Mouse (Mus musculus): ENCODE measurements around the gene Aox2.

The Aox2 gene

GRCm38 (mm10) chr1:58284505-58284904 is 6.4 kb downstream of the Aox2 start:
- ATAC-seq (ENCODE audit: insufficient number of reproducible peaks, low FRiP score, low TSS enrichment), result no peak

GRCm38 (mm10) chr1:58288091-58288490 is 10.0 kb downstream of the Aox2 start:
- no peak for ATAC-seq (ENCODE audit: insufficient number of reproducible peaks, low FRiP score, low TSS enrichment)

GRCm38 (mm10) chr1:58289863-58290469 is 11.8 kb downstream of the Aox2 start:
- no peak for ATAC-seq (ENCODE audit: insufficient number of reproducible peaks, low FRiP score, low TSS enrichment)

- no peak for ATAC-seq (ENCODE audit: insufficient number of reproducible peaks, low FRiP score, low TSS enrichment)
These were observed 13.5 kb downstream of the Aox2 start for GRCm38 (mm10) chr1:58291394-58292300.

- ATAC-seq (ENCODE audit: insufficient number of reproducible peaks, low FRiP score, low TSS enrichment), result no peak
These were observed 16.6 kb downstream of the Aox2 start for GRCm38 (mm10) chr1:58294730-58295129.

GRCm38 (mm10) chr1:58296278-58296677 is 18.2 kb downstream of the Aox2 start:
- no peak for ATAC-seq (ENCODE audit: insufficient number of reproducible peaks, low FRiP score, low TSS enrichment)

GRCm38 (mm10) chr1:58296821-58297220 is 18.7 kb downstream of the Aox2 start:
- ATAC-seq (ENCODE audit: insufficient number of reproducible peaks, low FRiP score, low TSS enrichment), result no peak

GRCm38 (mm10) chr1:58298347-58298746 is 20.2 kb downstream of the Aox2 start:
- ATAC-seq (ENCODE audit: insufficient number of reproducible peaks, low FRiP score, low TSS enrichment), result no peak

GRCm38 (mm10) chr1:58301073-58301472 is 22.9 kb downstream of the Aox2 start:
- ATAC-seq (ENCODE audit: insufficient number of reproducible peaks, low FRiP score, low TSS enrichment), result no peak

- ATAC-seq (ENCODE audit: insufficient number of reproducible peaks, low FRiP score, low TSS enrichment), result no peak
These were observed 23.9 kb downstream of the Aox2 start for GRCm38 (mm10) chr1:58302015-58302414.

- ATAC-seq (ENCODE audit: insufficient number of reproducible peaks, low FRiP score, low TSS enrichment), result no peak
These were observed 24.9 kb downstream of the Aox2 start for GRCm38 (mm10) chr1:58303009-58303408.

GRCm38 (mm10) chr1:58303726-58304125 is 25.6 kb downstream of the Aox2 start:
- no peak for ATAC-seq (ENCODE audit: insufficient number of reproducible peaks, low FRiP score, low TSS enrichment)

GRCm38 (mm10) chr1:58304296-58304695 is 26.2 kb downstream of the Aox2 start:
- ATAC-seq (ENCODE audit: insufficient number of reproducible peaks, low FRiP score, low TSS enrichment), result no peak

GRCm38 (mm10) chr1:58307181-58307580 is 29.1 kb downstream of the Aox2 start:
- ATAC-seq (ENCODE audit: insufficient number of reproducible peaks, low FRiP score, low TSS enrichment), result no peak

GRCm38 (mm10) chr1:58308594-58308993 is 30.5 kb downstream of the Aox2 start:
- ATAC-seq (ENCODE audit: insufficient number of reproducible peaks, low FRiP score, low TSS enrichment), result no peak

GRCm38 (mm10) chr1:58309853-58310252 is 31.7 kb downstream of the Aox2 start:
- no peak for ATAC-seq (ENCODE audit: insufficient number of reproducible peaks, low FRiP score, low TSS enrichment)

GRCm38 (mm10) chr1:58311221-58311864 is 33.2 kb downstream of the Aox2 start:
- ATAC-seq (ENCODE audit: insufficient number of reproducible peaks, low FRiP score, low TSS enrichment), result no peak

- ATAC-seq (ENCODE audit: insufficient number of reproducible peaks, low FRiP score, low TSS enrichment), result no peak
These were observed 35.0 kb downstream of the Aox2 start for GRCm38 (mm10) chr1:58313173-58313572.

- ATAC-seq (ENCODE audit: insufficient number of reproducible peaks, low FRiP score, low TSS enrichment), result no peak
These were observed 37.4 kb downstream of the Aox2 start for GRCm38 (mm10) chr1:58315532-58315931.

GRCm38 (mm10) chr1:58333222-58333621 is 55.1 kb downstream of the Aox2 start:
- no peak for ATAC-seq (ENCODE audit: insufficient number of reproducible peaks, low FRiP score, low TSS enrichment)

- ATAC-seq (ENCODE audit: insufficient number of reproducible peaks, low FRiP score, low TSS enrichment), result no peak
These were observed 61.8 kb downstream of the Aox2 start for GRCm38 (mm10) chr1:58339901-58340300.
